Mouse (Mus musculus) cortical plate, adult 2 months (tissue): Measurements from ENCODE around the gene Dolpp1. TPM values are rescaled to one million over a fixed set of nuclear protein-coding genes. Genes with fewer than 3 reads are reported as not detected.
A peak's percentile ranks its signal among the peaks of the same experiment; 100 is the strongest.

Experiments used
- H3K27ac ChIP-seq: fragments of 200-500 bp; 2 replicates; pipeline ENCODE4 v1.5.1; 2012; ENCODE audit warnings: low read length, control low read depth, inconsistent platforms; ENCODE audit not compliant: insufficient read depth
- H3K4me1 ChIP-seq: fragments of 200-500 bp; 2 replicates; pipeline ENCODE4 v1.6.1; 2011; ENCODE audit warnings: low read length; ENCODE audit not compliant: control insufficient read depth, insufficient read depth
- H3K4me3 ChIP-seq: fragments of 200-500 bp; 2 replicates; pipeline ENCODE4 v1.5.1; 2011; ENCODE audit warnings: mild to moderate bottlenecking, low read length, control low read depth; ENCODE audit not compliant: insufficient read depth
- CTCF ChIP-seq: fragments of 200-500 bp; IDR thresholded peaks from 2 replicates; pipeline ENCODE4 v1.5.1; 2011; ENCODE audit warnings: mild to moderate bottlenecking, control low read depth, low read length; ENCODE audit not compliant: insufficient read depth; ENCODE audit errors: extremely low read depth
- POLR2A ChIP-seq: fragments of 200-500 bp; IDR thresholded peaks from 2 replicates; pipeline ENCODE4 v1.6.1; 2011; ENCODE audit warnings: mild to moderate bottlenecking, low read length, control low read depth; ENCODE audit not compliant: insufficient read depth; ENCODE audit errors: extremely low read depth
- polyA plus RNA-seq: library from polyadenylated mRNA; depleted of rRNA; stranded (reverse); fragments of >200 nt; gene quantifications from 2 replicates; pipeline ENCODE4 v1.2.3, GENCODE M21; 2012

The Dolpp1 gene
- polyA plus RNA-seq, 1 experiment, result 35.5 TPM

- no peak overlapping the region for H3K27ac ChIP-seq
- peak overlapping the region; percentile 77 for H3K4me3 ChIP-seq
- H3K4me1 ChIP-seq, result no peaks in the 10 kb centered on the region
- TF ChIP-seq POLR2A (no peak), CTCF (no peak)
These were observed 1.3 kb downstream of the Dolpp1 start for GRCm38 (mm10) chr2:30393370-30393656.

DNA sequence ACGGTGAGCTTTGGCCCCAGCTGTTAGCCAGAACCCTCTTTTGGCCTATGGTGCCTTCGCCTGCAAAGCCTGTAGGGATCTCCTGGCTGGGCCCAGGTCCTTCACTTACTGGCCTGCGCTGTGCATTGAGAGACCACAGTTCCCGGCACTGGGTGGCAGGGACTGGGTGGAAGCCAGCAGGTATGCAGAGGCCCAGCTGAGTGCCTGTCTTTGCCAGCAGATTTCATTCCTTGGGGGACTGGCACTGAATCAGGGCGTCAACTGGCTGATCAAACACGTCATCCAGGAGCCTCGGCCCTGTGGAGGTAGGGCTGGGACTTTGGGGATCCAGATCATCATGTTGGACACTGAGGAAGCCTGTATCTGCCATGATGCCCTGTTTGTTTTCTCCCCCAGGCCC lies 3.7 kb downstream of the Dolpp1 start:
- no peaks in the 10 kb centered on the region for H3K4me1 ChIP-seq
- H3K27ac ChIP-seq, result no peak overlapping the region
- H3K4me3 ChIP-seq, result no peak overlapping the region
- TF ChIP-seq POLR2A (no peak), CTCF (no peak)

- no peak overlapping the region for H3K4me3 ChIP-seq
- H3K4me1 ChIP-seq, result no peaks in the 10 kb centered on the region
- TF ChIP-seq CTCF (no peak), POLR2A (no peak)
- no peak overlapping the region for H3K27ac ChIP-seq
These were observed 4.2 kb downstream of the Dolpp1 start for GRCm38 (mm10) chr2:30396246-30396645.

DNA sequence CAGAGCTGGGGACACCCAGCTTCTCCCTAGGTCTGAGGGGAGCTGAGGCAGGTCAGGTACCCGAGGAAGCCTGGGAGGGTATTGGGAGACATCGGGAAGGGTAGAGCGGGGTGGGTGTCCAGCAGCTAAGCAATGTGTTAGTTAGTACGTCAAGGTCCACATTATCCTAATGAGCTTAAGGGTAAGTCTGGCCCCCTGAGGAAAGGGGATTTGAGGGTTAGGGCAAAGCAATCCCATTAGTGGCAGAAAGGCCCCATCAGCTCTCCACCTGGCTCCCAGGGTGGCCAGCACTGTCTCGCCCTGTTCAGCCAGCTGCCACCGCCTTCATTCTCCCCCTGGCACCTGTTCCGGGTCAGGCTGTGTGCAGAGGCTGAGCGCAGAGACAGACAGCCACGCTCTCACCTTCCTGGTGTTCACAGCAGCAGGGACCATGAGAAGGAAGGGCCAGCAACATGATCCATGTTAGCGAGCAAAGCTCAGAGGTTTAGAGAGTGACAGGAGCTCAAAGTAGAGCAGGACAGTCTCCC lies 6.0 kb downstream of the Dolpp1 start:
- Histone ChIP-seq H3K4me1 (no peaks in the 10 kb centered on the region), H3K27ac (no peak overlapping the region), H3K4me3 (no peak overlapping the region)
- no peak for TF ChIP-seq CTCF

DNA sequence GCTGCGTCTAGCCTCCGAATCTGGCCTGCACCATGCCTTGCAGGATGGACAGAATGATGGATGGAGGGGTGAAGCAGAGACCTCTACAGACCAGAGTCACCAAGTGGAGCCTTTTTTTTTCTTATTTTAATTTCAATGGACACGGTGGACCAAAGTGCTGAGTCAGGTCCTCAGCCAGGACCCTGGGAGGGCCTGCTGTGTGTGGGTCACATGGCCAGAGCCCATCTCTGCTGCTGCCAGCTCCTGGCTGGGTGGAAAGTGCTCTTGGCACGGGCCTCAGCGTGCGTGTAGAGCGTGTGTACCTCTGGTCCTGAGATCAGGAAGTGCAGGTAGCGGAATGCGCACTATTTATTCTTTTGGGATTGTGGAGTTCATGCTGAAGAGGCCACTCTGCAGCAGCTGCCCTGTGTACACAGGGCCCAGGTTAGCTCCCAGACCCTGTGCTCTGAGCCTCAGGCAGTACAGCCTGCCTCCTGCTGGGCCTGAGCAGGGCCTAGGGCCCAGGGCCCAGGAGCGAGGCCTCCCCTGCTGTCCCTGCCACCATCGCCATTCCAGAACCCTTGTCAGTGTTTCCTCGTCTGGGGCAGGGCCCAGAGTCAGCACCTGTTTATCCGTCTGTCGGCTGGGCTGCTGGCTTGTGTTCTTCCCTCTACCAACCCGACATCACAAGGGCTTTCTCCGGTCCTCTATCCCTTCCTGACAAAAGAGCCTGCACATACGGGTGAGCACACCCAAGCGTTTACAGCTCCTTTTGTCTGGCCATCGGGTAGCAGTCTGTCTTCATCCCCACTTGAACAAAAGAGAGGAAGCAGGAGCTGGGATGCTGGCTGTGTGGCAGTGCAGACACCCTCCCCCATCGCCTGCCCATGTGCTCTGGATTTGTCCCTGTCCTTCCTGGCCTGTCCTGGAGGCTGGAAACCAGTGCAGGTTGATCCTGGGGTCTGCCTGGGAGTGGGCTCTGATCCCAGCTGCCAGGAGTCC lies 7.4 kb downstream of the Dolpp1 start:
- Histone ChIP-seq H3K27ac (no peak overlapping the region), H3K4me3 (no peak overlapping the region), H3K4me1 (no peaks in the 10 kb centered on the region)
- TF ChIP-seq CTCF, result no peak
- TF ChIP-seq POLR2A, result no peak

DNA sequence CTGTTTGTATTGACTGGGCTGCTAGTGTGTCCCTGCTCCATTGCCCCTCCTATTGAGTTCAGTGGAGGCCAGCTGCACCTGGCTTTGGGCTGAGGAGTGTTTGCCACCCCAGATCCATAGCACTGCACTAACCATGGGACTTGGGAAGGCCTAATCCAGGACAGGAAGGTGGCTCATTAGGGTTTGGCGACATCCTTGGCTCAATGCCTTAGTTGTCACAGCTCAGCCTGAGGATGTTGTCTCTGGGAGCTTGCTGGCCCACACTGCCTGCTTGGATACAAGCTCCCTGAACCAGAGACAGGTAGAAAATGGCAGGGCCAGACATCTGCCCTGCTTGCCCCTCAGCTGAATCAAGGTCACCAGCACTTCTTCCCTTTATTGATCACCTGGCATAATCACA lies 9.5 kb downstream of the Dolpp1 start:
- TF ChIP-seq POLR2A (peak; percentile 23; the same call in 1 of the 2 replicates), CTCF (no peak)
- no peak overlapping the region for H3K4me3 ChIP-seq
- no peaks in the 10 kb centered on the region for H3K4me1 ChIP-seq
- H3K27ac ChIP-seq, result no peak overlapping the region

DNA sequence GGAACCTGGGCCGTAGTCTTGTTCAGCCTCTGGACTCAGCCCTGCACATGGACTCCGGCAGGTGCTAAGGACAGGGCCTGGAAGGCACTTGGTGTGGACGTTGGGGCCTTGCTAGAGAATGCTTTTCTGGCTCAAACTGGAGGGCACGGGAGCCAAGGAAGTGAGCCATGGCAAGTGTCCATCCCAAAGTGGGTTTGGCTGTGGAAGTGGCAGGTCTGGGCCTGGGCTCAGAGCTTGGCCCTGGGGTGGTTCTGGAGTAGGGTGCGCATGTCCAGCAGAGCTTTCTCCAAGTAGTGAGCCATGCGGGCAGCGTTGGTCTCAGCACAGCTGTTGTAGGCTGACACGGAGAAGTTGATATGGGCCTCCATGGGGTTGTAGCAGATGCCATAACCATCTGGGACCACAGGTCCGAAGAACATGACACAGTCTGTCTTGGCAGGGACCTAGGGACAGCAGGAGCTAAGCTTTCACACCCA lies 10.3 kb downstream of the Dolpp1 start:
- no peaks in the 10 kb centered on the region for H3K4me1 ChIP-seq
- H3K4me3 ChIP-seq, result no peak overlapping the region
- no peak; the same call in 1 of the 2 replicates for TF ChIP-seq POLR2A
- TF ChIP-seq CTCF, result no peak
- H3K27ac ChIP-seq, result no peak overlapping the region

- Histone ChIP-seq H3K4me1 (no peaks in the 10 kb centered on the region), H3K4me3 (no peak overlapping the region), H3K27ac (no peak overlapping the region)
- TF ChIP-seq CTCF (no peak), POLR2A (no peak)
These were observed 10.8 kb downstream of the Dolpp1 start for GRCm38 (mm10) chr2:30402843-30403242.

DNA sequence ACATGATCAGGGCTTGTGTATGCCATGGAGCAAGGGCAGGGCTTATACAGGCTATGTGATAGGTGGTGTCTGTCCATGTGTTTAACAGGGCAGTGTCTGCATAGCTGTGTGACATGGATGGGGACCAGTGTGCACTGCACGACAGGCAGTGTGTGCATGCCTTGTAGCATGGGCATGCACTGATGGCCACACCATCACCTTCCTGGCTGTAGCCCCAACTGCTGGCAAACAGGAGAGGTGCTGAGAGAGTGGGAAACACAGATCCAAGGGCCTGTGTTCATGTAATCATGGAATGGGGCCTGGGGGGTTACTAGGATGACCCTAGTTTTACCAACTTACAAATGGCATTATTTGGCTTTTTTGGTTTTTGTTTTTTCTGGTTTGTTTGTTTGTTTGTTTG lies 11.8 kb downstream of the Dolpp1 start:
- no peak overlapping the region for H3K4me3 ChIP-seq
- H3K27ac ChIP-seq, result no peak overlapping the region
- H3K4me1 ChIP-seq, result no peaks in the 10 kb centered on the region
- TF ChIP-seq POLR2A (no peak), CTCF (no peak)

- no peak overlapping the region for H3K4me3 ChIP-seq
- TF ChIP-seq CTCF (no peak), POLR2A (no peak)
- no peaks in the 10 kb centered on the region for H3K4me1 ChIP-seq
- no peak overlapping the region; the same call in 1 of the 2 replicates for H3K27ac ChIP-seq
These were observed 15.2 kb downstream of the Dolpp1 start for GRCm38 (mm10) chr2:30407221-30407620.

GRCm38 (mm10) chr2:30407778-30408177 lies 15.7 kb downstream of the Dolpp1 start:
- TF ChIP-seq CTCF (no peak), POLR2A (no peak)

More at GRCm38 (mm10) chr2:30407778-30408177, 15.7 kb downstream of the Dolpp1 start:
- Histone ChIP-seq H3K4me3 (no peak overlapping the region), H3K4me1 (no peaks in the 10 kb centered on the region), H3K27ac (no peak overlapping the region)
